Mouse (Mus musculus) frontal cortex, adult (tissue): ENCODE results near the gene Kif5a.

Source experiments
- ATAC-seq: cut with Nextera tagmentation; 2 replicates; pipeline ENCODE4 v1.9.2; 2017; ENCODE audit warnings: mild to moderate bottlenecking, moderate library complexity, mixed read lengths; ENCODE audit not compliant: low TSS enrichment

Gene Kif5a

DNA sequence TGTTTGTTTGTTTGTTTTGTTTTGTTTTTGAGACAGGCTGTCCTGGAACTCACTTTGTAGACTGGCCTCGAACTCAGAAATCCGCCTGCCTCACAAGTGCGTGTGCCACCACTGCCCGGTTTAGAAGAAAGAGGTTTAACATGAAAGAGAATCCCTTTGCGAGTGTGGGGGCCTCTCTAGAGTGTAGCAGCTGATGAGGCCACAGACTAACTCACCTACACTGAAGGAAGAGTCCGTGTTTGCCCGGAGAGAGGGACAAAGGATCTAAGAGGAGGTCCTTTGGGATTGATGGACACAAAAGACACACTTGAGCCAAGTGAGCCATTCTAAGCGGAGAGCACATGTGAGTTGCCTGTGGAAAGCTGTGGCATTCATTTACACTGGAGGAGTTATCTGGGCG is 85.9 kb downstream of the Kif5a start:
- ATAC-seq: 0 out of 2 replicates have a peak, but pooled peaks have one; percentile 8

DNA sequence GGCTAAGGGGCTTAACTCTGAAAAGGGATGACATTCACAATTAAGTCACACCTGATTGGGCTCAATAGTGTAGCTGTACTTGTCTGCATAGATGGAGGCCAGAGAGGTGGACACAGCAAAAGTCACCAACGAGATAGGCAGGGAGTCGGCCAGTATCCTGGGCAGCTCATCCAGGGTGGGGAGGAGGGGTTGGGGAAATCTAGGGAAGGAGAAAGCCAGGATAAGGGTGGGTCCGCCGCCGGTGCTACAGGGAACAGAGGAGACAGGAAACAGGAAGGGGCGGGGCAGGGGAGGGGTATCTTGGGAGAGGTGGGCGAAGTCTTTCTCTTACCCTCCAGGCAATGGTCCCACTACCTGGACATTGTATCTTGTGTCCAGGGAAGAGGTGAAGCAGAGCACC is 86.4 kb downstream of the Kif5a start:
- ATAC-seq: no peak

DNA sequence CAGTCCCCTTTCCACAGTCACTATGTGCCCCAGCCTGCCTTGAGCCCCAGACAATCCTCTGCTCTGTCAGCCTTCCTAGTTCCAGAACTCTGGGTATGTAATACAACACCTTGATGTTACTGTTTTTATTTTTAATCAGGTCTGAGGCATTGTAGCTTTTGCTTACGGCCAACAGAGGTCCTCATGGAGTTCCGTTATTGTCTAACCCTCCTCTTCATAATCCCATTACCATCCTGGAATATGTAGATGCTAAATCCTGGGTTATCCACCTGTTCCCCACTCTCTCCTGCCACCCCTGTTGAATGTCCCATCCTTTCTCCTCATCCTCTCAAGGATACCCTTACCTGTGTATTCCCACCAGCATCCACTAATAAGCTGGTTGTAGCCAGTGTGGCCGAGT is 86.9 kb downstream of the Kif5a start:
- ATAC-seq: no peak
